Mouse (Mus musculus) pancreas, adult 10 weeks (tissue): ENCODE data around the gene Taok3. TPM values are rescaled to one million over a fixed set of nuclear protein-coding genes. Genes with fewer than 3 reads are reported as not detected.

ENCODE experiments used
- polyA plus RNA-seq: library from polyadenylated mRNA; stranded (reverse); fragments of 350-450 nt; fragmentation: Illumina TruSeq; extraction: RNeasy Lipid Tissue Mini Kit (QIAGEN cat#74804); gene quantifications from one replicate; pipeline ENCODE4 v1.2.3, GENCODE M21; 2015; ENCODE audit warnings: low read depth, low replicate concordance; ENCODE audit not compliant: insufficient read depth

Gene Taok3
- polyA plus RNA-seq = 3.6 TPM

GRCm38 (mm10) chr5:117119777-117120488, at the start of gene Taok3:
Gene Taok3, plus strand, starts transcription at chr5:117120129.

GRCm38 (mm10) chr5:117115836-117116366, 4.0 kb upstream of the Taok3 start, which contains the start of gene Suds3:
Gene Suds3, minus strand, starts transcription at chr5:117116113.

GRCm38 (mm10) chr5:117286831-117287822, 167.2 kb downstream of the Taok3 start, which contains the start of gene Pebp1:
Gene Pebp1, minus strand, starts transcription at chr5:117287625.

GRCm38 (mm10) chr5:117318741-117319629, 199.1 kb downstream of the Taok3 start, which contains the start of gene Vsig10:
Gene Vsig10, plus strand, starts transcription at chr5:117319083.

Other genes starting within 250 kb of the Taok3 start
- 15.0 TPM for gene Suds3, start 4.0 kb upstream of the Taok3 start, polyA plus RNA-seq
- gene Pebp1, start 167.5 kb downstream of the Taok3 start, polyA plus RNA-seq = 59.3 TPM
- 6.3 TPM for gene Vsig10, start 199.0 kb downstream of the Taok3 start, polyA plus RNA-seq
- 22.8 TPM for gene Wsb2, start 237.2 kb downstream of the Taok3 start, polyA plus RNA-seq